Mouse (Mus musculus): Measurements from ENCODE around the gene Nelfb.

DNA sequence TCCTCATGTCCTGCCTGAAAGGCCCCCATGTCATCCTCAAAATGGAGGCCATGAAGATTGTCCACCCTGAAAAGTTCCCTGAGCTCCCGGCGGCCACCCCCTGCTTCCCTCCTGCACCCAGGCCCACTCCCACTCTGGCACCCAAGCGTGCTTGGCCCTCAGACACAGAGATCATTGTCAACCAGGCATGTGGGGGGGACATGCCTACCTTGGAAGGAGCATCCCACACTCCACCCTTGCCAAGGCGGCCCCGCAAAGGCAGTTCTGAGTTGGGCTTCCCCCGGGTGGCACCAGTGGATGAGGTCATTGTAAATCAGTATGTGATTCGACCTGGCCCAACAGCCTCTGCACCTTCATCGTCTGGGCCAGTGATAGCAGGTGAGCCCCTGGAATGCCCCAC is 32.1 kb upstream of the Nelfb start:
- TF ChIP-seq CTCF (IDR thresholded peaks at IDR 0.05; ENCODE audit: low read depth, low read length) (no peak), POLR2A (IDR thresholded peaks at IDR 0.05; ENCODE audit: extremely low read depth, insufficient read depth, low read length) (no peak)

Measured in liver, adult 2 months (tissue).